Mouse (Mus musculus) G1E (cell line): Measurements from ENCODE around the gene Oxct2a.

Source experiments
- CTCF ChIP-seq: IDR thresholded peaks from 2 replicates; pipeline ENCODE4 v1.5.1; 2012; ENCODE audit warnings: low read depth, low read length, inconsistent platforms, mixed read lengths
- GATA1 ChIP-seq: IDR thresholded peaks from 2 replicates; pipeline ENCODE4 v1.6.1; 2012; ENCODE audit warnings: borderline replicate concordance, low read length, inconsistent platforms, mixed read lengths
- GATA2 ChIP-seq: IDR thresholded peaks from 2 replicates; pipeline ENCODE4 v1.6.1; 2012; ENCODE audit warnings: low read depth, low read length, inconsistent platforms, borderline replicate concordance
- POLR2AphosphoS5 ChIP-seq: IDR thresholded peaks from 2 replicates; pipeline ENCODE4 v1.6.1; 2012; ENCODE audit warnings: low read depth, low read length, inconsistent platforms; ENCODE audit not compliant: insufficient replicate concordance
- TAL1 ChIP-seq: conservative IDR thresholded peaks from 2 replicates; pipeline ENCODE4 v1.6.1; 2012; ENCODE audit warnings: low read depth, low read length, inconsistent platforms, mixed read lengths

DNA sequence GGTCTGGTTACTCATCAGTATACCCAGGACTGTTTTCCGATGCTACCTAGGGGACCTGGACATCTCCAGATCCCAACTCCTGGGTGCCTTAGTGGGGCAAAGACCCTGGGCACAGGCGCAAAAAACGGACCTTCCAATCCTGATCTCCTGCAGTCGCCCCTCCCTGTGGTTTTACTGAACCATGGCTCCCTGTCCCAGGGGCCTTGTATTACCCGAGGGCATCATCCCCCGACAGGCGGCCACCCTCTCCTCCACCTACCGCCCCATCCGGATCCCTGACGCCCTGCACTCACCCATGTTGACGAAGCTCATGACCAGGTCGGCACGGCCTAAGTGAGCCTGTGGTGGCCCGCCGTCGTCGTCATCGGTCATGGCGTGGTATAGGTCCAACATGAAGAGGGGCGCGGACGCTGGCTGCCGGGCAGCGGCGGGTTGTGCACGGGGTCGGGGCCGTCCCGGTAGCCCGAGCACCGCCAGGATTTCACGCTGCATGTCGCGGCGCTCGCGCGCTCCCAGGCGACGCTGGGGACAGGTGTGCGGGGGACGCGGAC lies 18.7 kb upstream of the Oxct2a start:
- TF ChIP-seq CTCF, result no peak
- no peak for TF ChIP-seq GATA1
- no peak for TF ChIP-seq GATA2
- TF ChIP-seq POLR2AphosphoS5, result no peak
- no peak for TF ChIP-seq TAL1
